Mouse (Mus musculus): ENCODE data around the gene Dapk3. TPM values are rescaled to one million over a fixed set of nuclear protein-coding genes. Genes with fewer than 3 reads are reported as not detected.

Dapk3 gene
- 10 to 100 TPM; 79.5 to 87.1 TPM for total RNA-seq (2023)

GRCm38 (mm10) chr10:81182336-81183333, at the start of gene Dapk3:
Gene Dapk3 (plus strand): TSS chr10:81183005.

DNA sequence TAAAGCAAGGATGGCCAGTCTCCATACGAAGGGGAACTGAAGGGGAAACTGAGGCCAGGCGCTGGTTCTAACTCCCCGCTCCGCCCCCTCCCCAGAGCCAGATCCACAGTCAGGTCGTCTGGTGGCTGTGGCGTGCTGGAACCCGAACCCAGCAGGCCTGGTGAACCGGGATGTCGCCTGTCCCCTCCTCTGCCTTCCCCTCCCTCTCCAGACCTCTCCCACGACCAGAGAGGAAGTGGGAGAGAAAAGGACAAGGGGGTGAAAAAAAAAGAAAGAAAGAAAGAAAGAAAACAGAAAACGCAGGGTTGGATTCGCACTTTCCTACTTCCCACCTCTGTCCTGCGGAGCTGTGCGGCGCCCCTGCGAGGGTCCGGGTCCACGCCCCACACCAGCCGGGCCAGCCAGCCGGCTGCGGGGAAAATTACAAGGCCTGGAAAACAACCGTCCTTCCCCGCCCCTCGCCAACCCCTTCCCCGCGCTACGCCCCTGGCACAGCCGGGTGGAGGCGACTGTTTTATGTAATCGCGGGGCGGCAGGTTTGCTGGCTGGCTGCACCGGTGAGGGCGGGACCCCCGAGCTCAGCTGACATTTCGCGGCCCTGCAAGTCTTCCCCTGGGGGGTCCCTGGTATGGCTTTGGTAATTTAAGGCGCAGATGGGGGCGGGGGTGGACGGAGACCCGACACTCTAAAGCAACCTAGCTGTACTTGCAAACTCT, 47.7 kb upstream of the Dapk3 start, which contains the start of gene Zbtb7a:
TSS of gene Zbtb7a (plus strand) at position 255 of the 716 bp plus-strand sequence.

DNA sequence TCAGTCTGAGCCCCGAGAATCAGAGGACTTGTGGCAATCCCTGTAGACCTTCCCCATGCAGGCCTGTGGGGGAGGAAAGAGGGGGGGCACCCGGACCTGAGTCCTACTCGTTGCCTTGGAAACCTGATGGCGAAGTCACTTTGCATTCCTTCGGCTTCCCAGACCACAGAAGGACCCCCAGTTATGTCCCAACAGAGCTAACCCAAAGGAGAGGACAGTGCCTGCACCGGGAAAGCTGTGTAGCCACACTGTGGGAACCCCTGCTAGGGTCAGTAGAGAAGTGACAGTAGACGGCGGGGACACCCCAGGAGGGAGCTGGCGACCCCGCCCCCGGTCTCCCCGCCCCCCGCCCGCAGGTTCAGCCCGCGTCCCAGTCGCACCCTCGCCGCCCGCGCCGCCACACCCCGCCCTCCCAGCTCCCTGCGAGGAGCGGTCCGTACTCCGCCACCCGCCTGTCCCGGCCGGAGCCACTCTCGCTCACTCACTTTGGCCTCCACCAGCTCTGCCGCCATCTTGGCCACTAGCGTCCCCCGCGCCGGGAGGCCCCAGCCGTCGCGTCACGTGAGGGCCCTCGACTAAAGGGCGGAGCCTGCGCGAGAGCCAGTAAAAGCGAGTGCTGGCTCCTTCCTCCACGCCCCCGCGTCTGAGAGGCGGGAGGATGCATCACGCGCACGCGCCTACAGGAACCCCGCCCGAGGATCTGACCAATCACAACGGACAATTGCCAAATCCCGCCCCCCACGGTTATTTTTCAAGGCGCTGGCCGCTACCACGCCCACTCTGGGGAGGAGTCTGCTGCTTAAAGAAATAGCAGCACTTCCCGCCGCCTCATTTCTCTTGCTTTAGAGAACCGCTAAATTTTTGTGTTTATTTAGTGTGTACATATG, 15.4 kb upstream of the Dapk3 start, which contains the start of gene Pias4:
TSS of gene Pias4 (minus strand) at position 724 of the 887 bp plus-strand sequence.

DNA sequence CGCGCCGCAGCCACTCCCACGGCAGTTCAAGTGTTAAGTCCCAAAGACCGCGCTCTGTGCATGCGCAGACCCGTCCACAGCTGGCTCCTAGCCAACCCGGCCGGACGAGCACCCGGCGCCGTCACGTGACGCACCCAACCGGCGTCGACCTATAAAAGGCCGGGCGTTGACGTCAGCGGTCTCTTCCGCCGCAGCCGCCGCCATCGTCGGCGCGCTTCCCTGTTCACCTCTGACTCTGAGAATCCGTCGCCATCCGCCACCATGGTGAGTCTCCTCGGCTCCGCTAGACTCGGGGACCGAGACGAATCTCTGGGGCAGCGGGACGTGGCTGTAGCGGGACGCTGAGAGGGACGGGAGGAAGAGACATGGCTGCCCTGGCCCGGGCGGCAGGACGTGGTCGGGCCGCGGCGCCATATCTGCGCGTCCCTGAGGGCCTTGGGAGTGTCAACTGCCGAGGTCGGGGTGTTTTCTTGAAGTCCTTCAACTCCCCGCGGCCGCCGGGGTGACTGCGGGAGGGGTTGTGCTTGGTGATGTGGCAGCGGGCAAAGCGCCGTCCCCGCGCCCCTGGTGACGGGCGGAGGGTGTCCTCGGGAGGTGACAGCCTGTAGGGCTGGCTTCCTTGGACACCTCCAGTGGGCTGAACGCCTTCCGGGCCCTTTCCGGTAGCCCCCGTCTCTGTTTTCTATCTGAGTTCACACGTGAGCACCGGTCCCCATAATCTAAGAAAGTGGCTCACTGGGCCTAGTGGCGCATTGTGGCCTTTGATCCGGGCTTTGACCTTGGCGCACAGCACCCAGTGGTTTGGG, 6.1 kb upstream of the Dapk3 start, which contains the start of gene Eef2:
TSS of gene Eef2 (plus strand) at position 166 of the 806 bp plus-strand sequence.

GRCm38 (mm10) chr10:81183805-81184204, 1.0 kb downstream of the Dapk3 start, which contains the start of gene 4930442H23Rik:
Gene 4930442H23Rik (minus strand): TSS chr10:81183849.

DNA sequence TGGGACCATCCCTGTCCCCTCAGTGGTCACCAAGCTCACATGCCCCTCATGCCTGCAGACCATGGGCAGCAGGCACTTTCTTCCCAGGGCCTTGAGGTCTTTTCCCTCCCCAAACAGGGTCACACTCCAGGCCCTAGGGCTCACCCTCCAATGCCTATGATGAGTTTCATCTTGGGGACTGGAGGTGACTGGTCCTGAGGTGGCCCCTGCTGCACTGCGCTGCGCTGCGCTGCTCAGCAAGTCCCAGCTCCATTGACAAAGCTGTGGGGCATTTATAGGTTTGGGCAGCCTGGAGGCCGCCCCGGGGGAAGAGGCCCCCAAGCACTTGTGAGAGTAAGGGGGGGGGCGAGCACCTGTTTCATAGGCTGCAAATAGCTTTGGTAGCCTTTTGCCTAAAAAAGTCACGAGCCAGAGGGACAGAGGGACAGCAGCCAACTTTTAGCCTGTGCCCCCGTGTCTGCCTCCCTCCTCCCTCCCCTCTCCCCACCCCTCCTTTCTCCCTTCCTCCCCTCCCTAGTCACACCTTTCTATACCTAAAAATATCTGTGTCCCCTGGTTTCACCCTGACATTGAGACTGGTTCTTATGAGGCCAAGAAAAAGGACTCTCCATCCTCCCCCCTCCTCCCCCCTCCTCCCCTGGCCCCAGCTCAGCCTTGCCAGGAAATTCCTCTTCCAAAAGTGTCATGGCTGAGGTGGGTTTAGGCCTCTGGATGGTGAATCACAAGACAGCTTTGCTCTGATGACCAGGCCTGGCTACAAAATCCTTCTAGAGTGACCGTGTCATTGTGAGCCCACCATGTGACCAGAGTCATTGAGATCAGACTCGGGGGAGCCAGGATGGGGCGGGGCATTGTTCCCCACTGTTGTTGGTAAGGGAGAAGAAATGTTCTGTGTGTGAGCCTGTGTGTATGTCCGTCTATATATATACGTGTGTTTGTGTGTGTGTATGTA, 19.3 kb downstream of the Dapk3 start, which contains the start of gene Nmrk2:
TSS of gene Nmrk2 (minus strand) at position 245 of the 952 bp plus-strand sequence.

GRCm38 (mm10) chr10:81230438-81231332, 47.9 kb downstream of the Dapk3 start, which contains the start of gene Atcay:
Gene Atcay (minus strand): TSS chr10:81230833.

DNA sequence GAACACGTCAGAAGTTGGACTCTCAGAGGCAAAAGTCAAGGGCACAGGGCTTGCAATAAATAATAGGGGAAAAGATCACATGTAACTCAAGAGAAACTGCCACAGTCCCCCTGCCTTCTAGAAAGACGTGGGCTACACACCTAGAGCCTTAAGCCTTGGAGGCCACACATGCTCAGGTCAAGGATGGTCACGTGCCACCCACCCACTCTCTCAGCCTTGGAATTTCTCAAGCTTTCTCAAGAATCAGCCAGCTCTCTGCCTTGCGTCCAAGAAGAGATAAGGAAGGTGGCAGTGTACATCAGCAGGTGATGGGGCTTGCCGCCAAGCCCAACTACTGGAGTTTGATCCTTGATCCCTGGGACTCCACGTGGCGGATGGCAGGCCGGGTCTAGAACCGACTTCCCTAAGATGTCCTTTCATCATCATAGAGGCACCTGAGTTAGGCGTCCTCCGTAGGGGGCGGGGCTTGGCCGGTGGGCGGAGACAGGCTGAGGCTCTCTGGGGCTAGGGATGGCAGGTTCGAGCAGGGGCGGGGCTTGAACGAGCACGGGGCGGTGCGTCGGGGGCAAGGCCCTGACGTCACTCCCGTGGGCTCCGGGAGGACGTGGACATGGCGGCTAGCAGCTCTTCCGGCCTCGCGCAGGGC, 49.9 kb downstream of the Dapk3 start, which contains the start of gene Zfr2:
TSS of gene Zfr2 (plus strand) at position 576 of the 646 bp plus-strand sequence.

Other genes with a start within 250 kb of the Dapk3 start
- under 1 TPM; 0.21 to 0.41 TPM for gene Gng7, start 168.1 kb upstream of the Dapk3 start, total RNA-seq (2023)
- gene Diras1, start 157.3 kb upstream of the Dapk3 start, total RNA-seq (2023): not detected
- 10 to 100 TPM; 15.6 to 18.9 TPM for gene Slc39a3, start 145.6 kb upstream of the Dapk3 start, total RNA-seq (2023)
- gene Sgta, start 122.8 kb upstream of the Dapk3 start, total RNA-seq (2023): 10 to 100 TPM; 57.0 to 65.1 TPM
- 10 to 100 TPM; 11.9 to 15.9 TPM for gene Thop1, start 113.0 kb upstream of the Dapk3 start, total RNA-seq (2023)
- gene Creb3l3, start 84.1 kb upstream of the Dapk3 start, total RNA-seq (2023): not detected
- gene Map2k2, start 77.1 kb upstream of the Dapk3 start, total RNA-seq (2023): 100 to 1,000 TPM; 159 to 177 TPM
- gene Zbtb7a, start 47.8 kb upstream of the Dapk3 start, total RNA-seq (2023): 100 to 1,000 TPM in 1 of 2 experiments, 10 to 100 TPM in 1; 97.7 to 106 TPM
- gene Pias4, start 15.1 kb upstream of the Dapk3 start, total RNA-seq (2023): 10 to 100 TPM; 70.9 to 76.2 TPM
- gene Eef2, start 6.4 kb upstream of the Dapk3 start, total RNA-seq (2023): 1,000 to 10,000 TPM; 1,844 to 1,917 TPM
- gene 4930442H23Rik, start 844 bp downstream of the Dapk3 start, total RNA-seq (2023): not detected
- gene Nmrk2, start 19.0 kb downstream of the Dapk3 start, total RNA-seq (2023): not detected
- not detected for gene Atcay, start 47.8 kb downstream of the Dapk3 start, total RNA-seq (2023)
- gene Zfr2, start 50.1 kb downstream of the Dapk3 start, total RNA-seq (2023): 1 to 10 TPM; 3.4 to 4.6 TPM
- gene Matk, start 69.9 kb downstream of the Dapk3 start, total RNA-seq (2023): 10 to 100 TPM; 24.5 to 29.5 TPM
- 100 to 1,000 TPM; 106 to 112 TPM for gene Mrpl54, start 83.9 kb downstream of the Dapk3 start, total RNA-seq (2023)
- 10 to 100 TPM; 32.7 to 50.4 TPM for gene Apba3, start 84.0 kb downstream of the Dapk3 start, total RNA-seq (2023)
- 10 to 100 TPM; 14.0 to 18.9 TPM for gene Tjp3, start 108.6 kb downstream of the Dapk3 start, total RNA-seq (2023)
- gene Pip5k1c, start 110.0 kb downstream of the Dapk3 start, total RNA-seq (2023): 100 to 1,000 TPM; 130 to 154 TPM
- gene Cactin, start 138.1 kb downstream of the Dapk3 start, total RNA-seq (2023): 10 to 100 TPM; 53.3 to 59.3 TPM
- gene Tbxa2r, start 145.7 kb downstream of the Dapk3 start, total RNA-seq (2023): 1 to 10 TPM; 4.6 to 6.0 TPM
- gene Gipc3, start 160.3 kb downstream of the Dapk3 start, total RNA-seq (2023): under 1 TPM; 0.78 to 0.92 TPM
- gene Hmg20b, start 167.5 kb downstream of the Dapk3 start, total RNA-seq (2023): 10 to 100 TPM; 77.8 to 80.1 TPM
- 10 to 100 TPM; 11.6 to 13.5 TPM for gene Mfsd12, start 174.5 kb downstream of the Dapk3 start, total RNA-seq (2023)
- 10 to 100 TPM in 1 of 2 experiments, 1 to 10 TPM in 1; 7.8 to 11.0 TPM for gene 4930404N11Rik, start 182.8 kb downstream of the Dapk3 start, total RNA-seq (2023)
- gene Fzr1, start 195.5 kb downstream of the Dapk3 start, total RNA-seq (2023): 10 to 100 TPM; 47.9 to 55.7 TPM
- gene Dohh, start 201.4 kb downstream of the Dapk3 start, total RNA-seq (2023): 10 to 100 TPM; 36.0 to 37.0 TPM
- gene Gm48551, start 201.5 kb downstream of the Dapk3 start, total RNA-seq (2023): 1 to 10 TPM; 1.6 to 4.6 TPM
- 1 to 10 TPM; 4.3 to 5.4 TPM for gene Gm48552, start 206.0 kb downstream of the Dapk3 start, total RNA-seq (2023)
- 1 to 10 TPM; 5.8 to 9.2 TPM for gene Smim24, start 210.0 kb downstream of the Dapk3 start, total RNA-seq (2023)

Data from B cell, adult 67 days (primary cell).